Mouse (Mus musculus) ES-Bruce4 (cell line): ENCODE results near the gene Tvp23a.

Source experiments
- CTCF ChIP-seq: IDR thresholded peaks from one replicate; pipeline ENCODE4 v1.8.1; 2011; ENCODE audit warnings: low read depth, low read length
- POLR2A ChIP-seq: IDR thresholded peaks from one replicate; pipeline ENCODE4 v1.8.1; 2011; ENCODE audit warnings: low read length; ENCODE audit not compliant: insufficient read depth

GRCm38 (mm10) chr16:10411764-10412746, 35.1 kb downstream of the Tvp23a start, which contains the start of gene Nubp1:
- TF ChIP-seq CTCF (no peak), POLR2A (no peak)
